In the genomic region with DNA sequence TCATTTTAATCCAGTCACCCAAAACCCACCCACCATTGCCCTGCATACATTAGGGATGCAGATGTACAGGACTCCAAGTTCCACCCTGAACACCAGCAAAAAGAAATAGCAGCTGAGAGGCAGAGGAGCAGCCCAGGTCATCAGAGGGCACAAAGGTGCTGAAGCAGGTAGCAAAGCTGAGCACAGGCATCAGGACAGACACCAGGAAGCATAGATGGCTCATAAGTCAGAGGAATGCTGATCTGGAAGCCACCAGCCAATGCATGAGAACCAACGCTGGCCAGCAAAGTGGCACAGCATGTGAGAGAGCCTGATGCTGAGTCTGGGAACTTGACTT, we compare ENCODE assay signal across 34 mouse cellular contexts. TPM values are rescaled to one million over a fixed set of nuclear protein-coding genes. Genes with fewer than 3 reads are reported as not detected.
"Had no signal": no experiment of that assay in that cellular context is flagged by ENCODE, and none has a peak within 500 bp of the region (broad histone marks: within the 10 kb centered on the region; RNA-seq: fewer than 3 reads in every experiment).

No protein-coding gene starts in this region.

- H3K27me3 ChIP-seq: embryonic facial prominence, embryonic 12.5 days; embryonic facial prominence, embryonic 13.5 days; embryonic facial prominence, embryonic 15.5 days; forebrain, embryonic 12.5 days; forebrain, embryonic 13.5 days; forebrain, embryonic 15.5 days had no signal

- H3K9me3 ChIP-seq: embryonic facial prominence, embryonic 10.5 days; embryonic facial prominence, embryonic 12.5 days; embryonic facial prominence, embryonic 13.5 days; embryonic facial prominence, embryonic 15.5 days; forebrain, embryonic 10.5 days; forebrain, embryonic 12.5 days; forebrain, embryonic 13.5 days; forebrain, embryonic 15.5 days had no signal

- H3K4me2 ChIP-seq: embryonic facial prominence, embryonic 12.5 days; embryonic facial prominence, embryonic 13.5 days; embryonic facial prominence, embryonic 15.5 days; forebrain, embryonic 12.5 days; forebrain, embryonic 13.5 days; forebrain, embryonic 15.5 days had no signal

- H3K4me3 ChIP-seq: embryonic facial prominence, embryonic 10.5 days; embryonic facial prominence, embryonic 12.5 days; embryonic facial prominence, embryonic 13.5 days; embryonic facial prominence, embryonic 15.5 days; erythroblast, embryonic 14.5 days; forebrain, embryonic 10.5 days; forebrain, embryonic 12.5 days; forebrain, embryonic 13.5 days; forebrain, embryonic 15.5 days; gastrocnemius, adult 2 months; heart, adult 2 months had no signal

- H3K27ac ChIP-seq: embryonic facial prominence, embryonic 10.5 days; embryonic facial prominence, embryonic 12.5 days; embryonic facial prominence, embryonic 13.5 days; embryonic facial prominence, embryonic 15.5 days; forebrain, embryonic 10.5 days; forebrain, embryonic 12.5 days; forebrain, embryonic 13.5 days; forebrain, embryonic 15.5 days; gastrocnemius, adult 2 months; heart, adult 2 months had no signal

- H3K4me1 ChIP-seq: embryonic facial prominence, embryonic 15.5 days; forebrain, embryonic 10.5 days; forebrain, embryonic 12.5 days; forebrain, embryonic 13.5 days; forebrain, embryonic 15.5 days had no signal

- DNase-seq: cerebellum, adult 2 months; cerebellum, adult 8-10 months; cerebellum, adult 9-10 months; cerebellum, adult 9-11 months; gastrocnemius, postnatal 14 days; gastrocnemius, postnatal 25 days; gastrocnemius, postnatal 36 days; heart, adult 2 months had no signal

- H3K9ac ChIP-seq: embryonic facial prominence, embryonic 12.5 days; embryonic facial prominence, embryonic 13.5 days; embryonic facial prominence, embryonic 15.5 days; forebrain, embryonic 12.5 days; forebrain, embryonic 13.5 days; forebrain, embryonic 15.5 days; forebrain, postnatal 0 days had no signal

RNA-seq across cellular contexts. Expression of a gene that starts 44.4 kb away (rescaled TPM):
- total RNA-seq: common myeloid progenitor, adult 5-6 weeks; forebrain, postnatal 0 days; gastrocnemius, adult 18-20 months; gastrocnemius, adult 2 months; gastrocnemius, adult 8-10 months; gastrocnemius, postnatal 10 days; gastrocnemius, postnatal 14 days; gastrocnemius, postnatal 25 days; gastrocnemius, postnatal 36 days; gastrocnemius, postnatal 4 days; granulocyte monocyte progenitor cell, adult 5-6 weeks; heart, adult 18-20 months; heart, adult 2 months had no signal
- polyA plus RNA-seq: cerebellum, adult 2 months; cortical plate, adult 2 months; embryonic facial prominence, embryonic 10.5 days; embryonic facial prominence, embryonic 11.5 days; embryonic facial prominence, embryonic 12.5 days; embryonic facial prominence, embryonic 13.5 days; embryonic facial prominence, embryonic 14.5 days; embryonic facial prominence, embryonic 15.5 days; erythroblast, embryonic 14.5 days; forebrain, embryonic 10.5 days; forebrain, embryonic 11.5 days; forebrain, embryonic 12.5 days; forebrain, embryonic 13.5 days; forebrain, embryonic 14.5 days; forebrain, embryonic 15.5 days; forebrain, embryonic 16.5 days; forebrain, postnatal 0 days; frontal cortex, adult 2 months; gonadal fat pad, adult 2 months; heart, adult 2 months had no signal

RNA-seq across cellular contexts. Expression of a gene that starts 45.2 kb away (rescaled TPM):
- total RNA-seq: common myeloid progenitor, adult 5-6 weeks; gastrocnemius, adult 18-20 months; gastrocnemius, adult 2 months; gastrocnemius, adult 8-10 months; gastrocnemius, postnatal 10 days; gastrocnemius, postnatal 14 days; gastrocnemius, postnatal 25 days; gastrocnemius, postnatal 36 days; gastrocnemius, postnatal 4 days had no signal
- polyA plus RNA-seq: cerebellum, adult 2 months; cortical plate, adult 2 months; embryonic facial prominence, embryonic 10.5 days; embryonic facial prominence, embryonic 11.5 days; embryonic facial prominence, embryonic 12.5 days; embryonic facial prominence, embryonic 13.5 days; embryonic facial prominence, embryonic 14.5 days; erythroblast, embryonic 14.5 days; forebrain, embryonic 10.5 days; forebrain, embryonic 11.5 days; forebrain, embryonic 12.5 days; forebrain, embryonic 13.5 days; forebrain, embryonic 14.5 days; forebrain, embryonic 15.5 days; forebrain, embryonic 16.5 days; forebrain, postnatal 0 days had no signal
